Mouse (Mus musculus) mammary gland, adult 2 months (tissue): Measurements from ENCODE around the gene Ccdc42. TPM values are rescaled to one million over a fixed set of nuclear protein-coding genes. Genes with fewer than 3 reads are reported as not detected.

Source experiments
- polyA plus RNA-seq: library from polyadenylated mRNA; depleted of rRNA; stranded (reverse); fragments of >200 nt; gene quantifications from 2 replicates; pipeline ENCODE4 v1.2.3, GENCODE M21; 2012; ENCODE audit warnings: low replicate concordance; rRNA removed

Gene Ccdc42
- 0.31 and 0.37 TPM in 2 replicates for polyA plus RNA-seq

GRCm38 (mm10) chr11:68586721-68587120 is at the start of gene Ccdc42:
Gene Ccdc42 (plus strand): TSS chr11:68587021.

GRCm38 (mm10) chr11:68555918-68556584 is 30.8 kb upstream of the Ccdc42 start, which contains the start of gene Mfsd6l:
Gene Mfsd6l (plus strand): TSS chr11:68556186.

Other genes with a start within 250 kb of the Ccdc42 start
- gene Ntn1, start 186.2 kb upstream of the Ccdc42 start, polyA plus RNA-seq = 16.2 and 26.4 TPM in 2 replicates
- gene Pik3r5, start 154.9 kb upstream of the Ccdc42 start, polyA plus RNA-seq = 16.3 and 25.9 TPM in 2 replicates
- gene Pik3r6, start 84.0 kb upstream of the Ccdc42 start, polyA plus RNA-seq = 9.8 and 11.8 TPM in 2 replicates
- 0.96 and 1.4 TPM in 2 replicates for gene Mfsd6l, start 30.8 kb upstream of the Ccdc42 start, polyA plus RNA-seq
- 16.2 and 17.8 TPM in 2 replicates for gene Myh10, start 104.5 kb downstream of the Ccdc42 start, polyA plus RNA-seq